Mouse (Mus musculus) frontal cortex, postnatal 14 days (tissue): ENCODE data around the gene Zfp3.

ENCODE experiments used
- DNase-seq, 2 experiments: peaks; one replicate each; pipeline ENCODE4 v3.0.0; 2022; ENCODE audit warnings: low spot score in 2 of 2

Gene Zfp3

DNA sequence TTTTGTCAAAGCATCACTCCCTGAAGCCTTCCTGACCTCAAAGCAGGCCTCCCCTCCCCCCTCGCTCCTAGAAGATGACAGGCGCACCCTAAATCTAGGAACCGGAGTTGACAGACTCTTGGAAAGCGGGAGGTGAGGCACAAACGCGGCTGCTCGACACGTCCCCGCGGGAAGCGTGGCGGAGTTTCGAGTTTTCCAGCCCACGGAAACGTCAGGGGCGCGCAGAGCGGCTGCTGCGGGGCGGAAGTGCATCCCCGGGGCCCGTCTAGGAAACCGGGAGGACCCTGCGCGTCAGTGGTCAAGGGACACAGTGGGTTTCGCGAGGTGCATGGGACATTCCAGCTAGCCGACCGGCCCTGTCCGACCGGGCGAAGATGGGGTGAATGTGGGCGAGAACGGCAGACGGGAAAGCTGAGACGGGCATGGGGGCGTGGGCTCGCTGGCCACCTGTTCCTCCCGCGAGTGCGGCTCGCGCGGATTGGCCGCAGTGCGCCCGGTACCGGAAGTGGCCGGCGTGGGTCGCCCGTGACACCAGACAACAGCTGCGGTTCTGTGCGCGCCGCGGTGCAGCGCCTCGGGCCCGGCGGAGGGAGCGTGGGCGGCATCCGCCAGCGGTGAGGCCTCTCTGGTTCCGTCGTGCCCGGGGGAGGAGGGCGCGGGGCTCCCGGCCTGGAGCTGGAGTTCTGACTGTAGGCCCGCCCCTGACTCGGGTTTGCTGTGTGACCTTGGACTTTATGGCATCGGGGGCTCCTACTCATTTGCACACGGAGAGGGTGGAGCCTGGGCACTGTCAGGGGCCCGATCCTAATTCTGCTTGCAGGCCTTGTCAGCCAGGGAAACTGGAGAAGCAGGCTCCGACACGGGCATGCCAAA, at the start of gene Zfp3:
Zfp3 (plus strand) TSS at position 274 of the 873 bp plus-strand sequence.
- peak; percentile 75 for DNase-seq

DNA sequence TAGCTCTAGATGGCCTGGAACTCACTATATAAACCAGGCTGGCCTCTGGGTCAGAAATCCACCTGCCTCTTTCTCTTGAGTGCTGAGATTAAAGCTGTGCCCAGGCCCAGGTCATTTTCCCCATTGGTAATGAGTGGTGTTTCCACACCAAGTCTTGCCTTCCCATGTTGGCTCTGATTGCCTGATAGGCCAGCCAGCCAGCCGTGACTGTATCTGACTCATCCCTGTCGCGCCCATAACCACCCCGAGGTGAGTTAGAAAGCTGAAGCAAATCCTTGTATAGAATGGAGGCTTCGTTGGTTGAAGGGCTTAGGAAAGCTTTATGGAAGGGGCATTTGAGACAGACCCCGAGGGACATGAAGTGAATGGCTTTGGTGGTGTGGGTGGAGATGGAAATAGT, 48.2 kb upstream of the Zfp3 start:
- DNase-seq = no peak

DNA sequence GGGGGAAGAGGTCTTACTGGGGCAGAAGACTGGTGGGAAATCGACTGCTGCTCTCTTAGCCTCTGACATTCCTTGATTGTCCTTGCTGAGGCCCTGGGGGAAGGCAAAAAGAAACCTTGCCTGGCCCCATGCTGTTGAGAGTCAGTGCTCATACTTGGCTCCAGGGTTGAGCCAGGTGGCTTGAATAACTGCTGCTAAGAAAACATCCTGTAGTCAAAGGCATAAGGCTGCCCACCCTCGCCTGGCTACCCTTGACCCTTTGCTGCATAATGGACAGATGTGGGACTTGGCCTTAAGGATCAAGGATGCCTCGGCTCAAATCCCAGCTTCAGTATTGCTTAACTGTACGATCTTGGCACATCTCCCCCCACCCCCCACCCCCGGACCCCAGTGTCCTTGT, 45.5 kb upstream of the Zfp3 start:
- DNase-seq = no peak

DNA sequence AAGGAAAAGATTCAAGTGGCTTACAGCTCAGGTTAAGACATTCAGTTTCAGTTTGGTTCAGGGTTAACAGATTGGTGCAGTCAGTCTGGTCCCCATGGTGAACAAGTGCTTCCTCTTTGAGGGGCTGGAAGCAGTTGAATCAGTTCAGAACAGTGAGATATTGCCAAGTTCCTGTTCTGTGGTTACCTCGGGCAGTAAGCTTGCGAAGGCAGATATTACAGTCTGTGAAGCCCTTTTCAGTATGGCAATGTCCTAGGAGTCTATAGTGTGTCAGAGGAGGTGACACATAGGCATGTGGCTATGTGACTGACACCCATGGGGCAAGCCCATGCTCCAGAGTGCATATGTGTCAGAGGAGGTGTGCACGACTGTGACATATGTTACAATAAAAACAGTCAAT, 43.4 kb upstream of the Zfp3 start:
- no peak for DNase-seq

DNA sequence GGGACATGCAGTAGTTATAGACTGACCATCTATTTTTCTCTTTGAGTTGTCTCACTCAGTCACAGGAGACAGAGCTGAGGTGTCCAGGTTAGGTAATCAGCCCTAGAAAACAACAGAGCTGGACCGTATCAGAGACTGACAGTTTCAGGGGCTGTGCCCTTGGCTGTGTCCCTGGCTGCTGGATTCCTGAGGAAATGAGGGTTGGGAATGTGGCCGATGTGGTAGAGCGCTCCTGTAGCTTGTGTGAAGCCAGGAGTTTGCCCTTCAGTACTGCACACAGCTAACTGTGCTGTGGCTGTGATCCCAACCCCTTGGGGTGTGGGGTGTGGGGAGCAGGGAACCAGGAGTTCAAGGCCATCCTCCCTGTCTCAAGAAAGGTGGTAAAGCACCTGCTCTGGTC, 42.9 kb upstream of the Zfp3 start:
- no peak for DNase-seq

DNA sequence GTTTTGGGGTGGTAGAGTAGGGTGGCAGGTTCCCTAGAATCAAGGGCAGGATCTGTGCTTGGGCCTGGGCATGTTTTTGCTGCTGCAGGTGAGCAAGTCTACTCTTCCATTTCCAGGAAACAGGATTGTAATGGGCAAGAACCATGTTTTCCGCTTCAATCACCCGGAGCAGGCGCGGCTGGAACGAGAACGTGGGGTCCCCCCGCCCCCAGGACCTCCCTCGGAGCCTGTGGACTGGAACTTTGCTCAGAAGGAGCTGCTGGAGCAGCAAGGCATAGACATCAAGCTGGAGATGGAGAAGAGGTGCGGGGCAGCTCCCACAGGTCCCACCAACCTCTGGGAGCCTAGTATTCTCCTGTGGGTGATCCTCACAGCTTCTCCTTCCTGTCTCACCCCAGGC, 39.3 kb upstream of the Zfp3 start:
- DNase-seq = no peak

DNA sequence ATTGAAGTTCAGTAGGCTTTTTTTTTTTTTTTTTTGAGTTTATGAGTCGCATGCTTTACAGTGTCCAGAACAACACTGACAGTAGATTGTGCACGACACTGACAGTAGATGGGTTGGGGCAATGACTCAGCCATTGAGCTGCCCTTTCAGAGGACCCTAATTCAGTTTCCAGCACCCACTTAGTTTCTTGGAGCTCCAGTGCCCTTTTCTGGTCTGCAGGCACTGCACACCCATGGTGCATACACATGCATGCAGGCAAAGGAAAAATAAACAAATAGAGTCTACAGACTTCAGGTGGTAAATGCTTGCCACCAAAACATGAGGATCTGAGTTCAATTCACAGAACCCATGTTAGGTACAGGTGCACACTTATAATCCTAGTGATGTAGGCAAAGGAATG, 37.4 kb upstream of the Zfp3 start:
- no peak for DNase-seq

DNA sequence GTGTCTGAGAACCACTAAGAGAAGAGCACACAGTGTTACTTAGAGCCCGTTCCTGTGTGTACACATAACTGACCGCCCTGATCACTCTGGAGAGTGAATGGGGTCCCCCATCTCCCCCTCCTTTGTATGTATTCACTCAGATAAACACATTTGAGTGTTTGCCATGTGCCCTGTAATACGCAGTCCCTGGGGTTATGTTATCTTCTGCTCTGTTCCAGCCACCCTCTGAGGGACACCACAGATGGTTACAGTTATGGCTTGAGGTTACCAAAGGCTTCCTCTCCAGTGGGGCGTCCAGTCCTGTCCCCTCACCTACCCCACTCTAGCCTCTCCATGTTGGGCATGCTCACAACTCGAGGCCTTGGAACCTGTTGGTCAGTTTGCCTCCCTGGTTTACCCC, 36.6 kb upstream of the Zfp3 start:
- no peak for DNase-seq

DNA sequence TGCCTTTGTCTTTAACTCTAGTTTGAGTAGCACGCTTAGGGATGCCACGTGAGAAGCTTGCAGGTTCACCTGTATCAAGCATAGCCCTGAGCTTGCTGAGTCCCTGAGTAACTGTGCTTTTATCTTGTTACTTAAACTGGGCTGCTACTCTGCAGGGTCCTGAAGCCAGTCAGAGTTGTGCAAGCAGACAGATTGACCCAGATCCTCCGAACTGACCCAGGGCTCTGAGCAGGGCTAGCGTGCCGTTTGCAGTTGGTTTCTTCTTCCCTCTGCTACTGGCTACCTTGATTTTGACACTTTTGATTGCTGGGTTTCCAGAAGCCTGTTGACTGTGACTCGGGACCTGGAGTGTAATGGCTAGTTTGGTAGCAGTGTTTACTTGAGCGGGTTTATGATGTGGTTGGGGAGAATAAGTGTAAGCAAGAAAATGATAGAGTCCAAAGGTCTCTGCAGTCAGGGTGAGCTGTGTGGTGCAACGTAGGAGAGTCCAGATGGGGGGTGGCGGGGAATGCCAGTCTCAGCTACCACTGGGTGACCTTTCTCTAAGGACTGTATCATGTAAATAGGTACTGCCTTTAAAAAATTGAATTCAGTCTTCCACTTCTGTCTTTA, 33.5 kb upstream of the Zfp3 start:
- no peak for DNase-seq

DNA sequence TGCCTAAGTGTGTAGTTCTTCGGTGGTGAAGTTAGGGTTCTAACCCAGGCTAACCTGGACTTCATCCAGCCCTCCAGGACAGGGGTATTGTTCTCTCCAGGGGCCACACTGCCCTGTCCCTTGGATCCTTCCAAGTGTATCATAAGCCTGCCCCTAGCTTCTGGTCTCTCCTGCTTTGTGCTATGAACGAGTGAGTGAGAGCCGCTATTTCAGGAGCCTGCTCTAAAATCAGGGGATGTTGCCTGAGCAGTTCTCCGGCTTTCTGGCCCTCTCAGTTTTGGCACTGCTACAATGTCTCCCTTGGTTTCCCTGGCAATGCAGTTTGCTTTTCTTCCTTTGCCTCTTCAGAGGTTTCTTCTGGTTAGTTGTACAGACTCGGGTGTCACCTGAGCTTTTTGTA, 32.8 kb upstream of the Zfp3 start:
- peak; percentile 38 to 60 for DNase-seq

DNA sequence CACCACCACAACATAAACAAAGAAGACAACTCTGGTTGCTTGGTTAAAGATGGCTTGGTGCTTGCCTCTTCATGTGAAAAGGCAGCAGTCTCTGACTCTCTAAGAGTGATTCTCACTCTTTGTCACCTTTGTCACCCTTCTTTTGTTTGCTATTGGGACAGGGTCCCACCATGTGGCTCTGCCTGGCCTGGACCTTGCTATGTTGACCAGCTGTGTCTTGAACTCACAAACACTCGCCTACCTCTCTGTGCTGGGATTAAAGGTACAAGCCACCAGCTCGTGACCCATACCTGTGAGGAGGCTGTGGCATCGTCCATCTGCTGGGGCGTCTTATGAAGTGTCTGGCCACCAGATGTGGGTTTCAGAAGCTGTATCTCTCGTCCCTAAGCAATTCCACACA, 30.8 kb upstream of the Zfp3 start:
- no peak for DNase-seq

DNA sequence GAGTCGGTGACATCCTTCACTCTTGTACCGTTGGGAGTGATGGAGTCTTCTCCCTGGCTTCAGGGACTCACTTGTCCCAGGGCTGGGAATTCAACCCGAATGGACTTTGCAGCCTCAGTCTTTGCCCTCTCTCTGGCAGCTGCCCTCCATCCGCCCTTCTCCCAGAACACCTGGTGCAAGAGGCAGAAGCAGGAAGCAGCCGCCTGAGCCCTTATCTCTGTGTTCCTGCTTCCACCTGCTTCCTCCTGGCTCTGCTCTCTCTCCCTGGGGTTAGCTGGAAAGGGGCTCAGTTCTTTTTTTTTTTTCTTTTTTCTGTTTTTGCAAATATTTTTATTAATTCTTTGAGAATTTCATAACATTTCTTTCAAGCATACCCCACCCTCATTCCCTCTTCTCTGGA, 26.3 kb upstream of the Zfp3 start:
- DNase-seq = no peak

DNA sequence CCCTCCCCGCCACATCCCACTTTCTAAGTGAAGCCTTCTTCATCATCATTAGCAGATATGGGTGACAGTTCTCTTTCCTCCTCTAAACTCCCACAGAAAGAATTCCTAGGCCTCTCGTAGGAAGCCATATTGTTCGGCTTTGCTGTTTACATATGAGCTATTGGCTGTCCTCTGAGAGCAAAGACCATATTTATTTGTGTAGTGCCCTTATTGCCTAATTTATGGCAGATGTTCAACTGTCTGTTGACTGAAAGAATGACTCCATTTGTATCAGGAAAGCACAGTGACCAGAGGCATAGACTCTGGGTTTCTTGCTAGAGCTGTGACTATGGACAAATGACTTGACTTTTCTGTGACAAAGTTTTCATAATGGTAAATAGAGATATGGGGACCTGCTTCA, 22.4 kb upstream of the Zfp3 start:
- no peak for DNase-seq

DNA sequence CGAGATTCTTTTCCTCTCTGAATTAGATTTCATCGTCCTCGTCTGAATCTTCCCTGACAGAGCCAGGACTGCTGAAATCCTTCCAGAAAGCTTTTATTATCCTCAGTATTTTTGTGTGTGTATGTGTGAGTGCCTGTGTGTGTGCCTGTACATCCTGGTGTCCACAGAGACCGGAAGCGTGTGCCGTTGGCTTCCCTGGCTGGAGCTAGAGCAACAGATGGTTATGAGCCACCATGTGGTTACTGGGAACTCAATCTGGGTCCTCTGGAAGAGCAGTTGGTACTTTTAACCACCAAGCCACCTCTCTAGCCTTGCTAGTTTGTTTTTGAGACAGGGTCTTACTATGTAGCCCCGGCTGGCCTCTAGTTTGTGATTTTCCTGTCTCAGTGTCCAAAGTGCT, 21.9 kb upstream of the Zfp3 start:
- no peak for DNase-seq

DNA sequence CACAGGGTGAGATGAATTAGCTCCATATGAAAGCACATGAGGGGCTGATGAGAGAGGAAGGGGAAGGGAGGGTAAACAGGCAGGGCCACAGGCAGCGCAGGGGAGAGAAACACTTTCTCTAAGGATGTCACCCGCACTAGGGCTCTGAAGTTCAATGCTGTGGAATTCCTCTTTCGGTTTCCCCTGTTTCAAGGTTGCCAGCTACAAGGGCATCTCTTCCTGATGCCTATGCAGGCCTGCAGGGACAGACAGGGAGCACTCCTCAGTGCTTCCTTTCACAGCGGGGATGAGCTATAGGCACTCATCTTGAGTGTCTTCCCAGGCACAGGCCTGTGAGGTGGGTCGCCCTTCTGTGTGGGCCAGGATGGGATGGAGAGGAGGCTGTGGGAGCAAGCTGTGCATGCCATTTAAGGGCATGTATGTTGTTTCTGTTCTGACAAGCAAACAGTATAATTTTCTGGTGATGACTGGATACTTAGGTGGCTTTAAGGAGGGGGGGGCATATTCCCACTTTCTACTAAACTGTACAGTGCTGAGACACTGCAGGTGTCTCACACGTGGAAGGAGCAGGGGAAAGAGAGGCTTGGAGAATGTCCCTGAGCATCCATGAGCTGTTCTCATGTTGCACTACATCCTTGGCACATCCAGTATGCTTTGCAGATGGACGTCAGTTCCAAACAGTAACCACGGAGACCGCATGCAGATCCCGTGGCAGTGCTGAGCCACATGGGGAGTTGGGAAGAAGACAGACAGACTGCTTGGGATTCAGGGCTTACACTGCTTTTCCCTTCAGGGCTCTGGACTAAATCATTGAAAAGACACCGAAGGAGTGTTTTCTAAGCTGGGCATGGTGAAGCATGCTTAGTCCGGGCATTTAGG, 21.2 kb upstream of the Zfp3 start:
- DNase-seq = no peak

DNA sequence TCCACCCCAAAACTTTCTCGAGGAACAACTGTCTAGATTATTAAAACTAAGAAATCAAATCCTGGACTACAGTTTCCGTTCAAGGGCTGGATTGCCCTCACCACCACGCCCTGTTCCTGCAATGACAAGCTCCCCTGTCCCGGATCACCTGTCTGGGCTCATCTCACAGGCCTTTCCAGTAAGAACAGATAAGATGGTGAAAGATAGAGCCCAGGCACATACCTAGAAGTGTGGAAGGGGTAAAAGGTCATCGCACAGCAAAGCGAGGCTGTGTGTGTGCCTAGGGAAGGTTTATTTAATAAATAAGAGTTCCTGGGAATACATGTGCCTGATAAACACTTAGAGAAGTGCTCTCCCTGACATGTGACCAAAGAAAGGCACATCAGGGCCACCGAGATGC, 18.4 kb upstream of the Zfp3 start:
- no peak for DNase-seq

DNA sequence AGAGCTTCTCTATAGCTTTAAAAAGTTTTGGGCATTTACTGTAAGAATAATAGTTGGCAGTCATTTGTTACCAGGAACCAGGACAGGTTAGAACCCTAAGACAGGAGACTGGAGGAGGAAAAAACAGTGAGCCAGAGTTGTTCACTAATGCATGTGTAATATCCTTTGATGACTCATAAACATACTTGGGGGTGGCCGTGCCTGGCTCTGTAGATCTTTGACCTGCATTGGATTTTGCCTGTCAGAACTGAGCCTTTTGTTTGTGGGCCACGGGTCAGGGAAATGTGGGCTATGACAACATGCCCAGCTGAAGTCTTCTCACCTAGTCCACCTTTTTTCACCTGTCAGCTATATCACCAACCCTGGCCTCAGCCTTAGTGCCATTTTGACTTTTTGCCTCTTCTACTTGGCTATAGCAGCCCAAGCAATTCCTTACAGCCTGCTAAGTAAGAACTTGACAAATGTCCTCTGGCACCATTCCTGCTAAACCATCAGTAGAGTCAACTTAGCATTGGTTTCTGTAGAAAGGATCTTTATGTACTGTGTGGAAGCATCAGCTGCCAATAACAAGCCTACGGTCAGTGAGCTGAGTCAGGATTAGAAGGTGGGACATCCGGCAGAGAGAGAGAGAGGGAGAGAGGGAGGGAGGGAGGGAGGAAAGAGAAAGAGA, 16.0 kb upstream of the Zfp3 start:
- DNase-seq = no peak

DNA sequence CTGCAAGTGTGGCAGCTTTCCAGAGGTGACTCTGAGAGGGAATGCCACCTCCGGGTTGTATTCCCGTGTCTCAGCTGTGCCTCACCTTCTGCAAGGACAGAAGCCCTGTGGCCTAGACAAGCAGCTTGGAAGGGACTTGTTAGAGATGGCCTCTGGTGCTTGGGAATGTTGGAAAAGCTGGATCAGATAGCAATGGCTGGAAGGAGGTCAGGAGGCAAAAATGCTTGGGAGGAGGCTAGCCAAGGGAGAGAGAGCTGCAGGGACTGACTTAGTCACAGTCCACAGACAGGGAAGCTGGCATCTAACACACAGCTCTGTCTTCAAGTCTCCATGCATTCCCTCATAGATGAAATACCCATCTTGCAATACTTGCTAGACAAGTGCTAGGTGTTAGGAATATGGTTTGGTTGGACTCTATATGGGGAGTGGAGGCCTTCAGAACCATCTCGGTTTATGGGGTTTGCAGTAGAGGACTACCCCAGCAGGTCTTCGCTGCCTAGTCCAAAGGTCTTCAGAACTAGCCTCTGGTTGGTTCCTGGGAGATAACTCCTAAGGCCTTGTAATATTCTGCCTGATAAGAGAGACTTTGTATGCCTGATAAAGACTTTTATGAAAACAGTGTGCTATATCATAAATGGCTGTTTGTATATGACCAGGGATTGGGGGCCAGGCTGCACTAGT, 11.5 kb upstream of the Zfp3 start:
- DNase-seq = no peak

DNA sequence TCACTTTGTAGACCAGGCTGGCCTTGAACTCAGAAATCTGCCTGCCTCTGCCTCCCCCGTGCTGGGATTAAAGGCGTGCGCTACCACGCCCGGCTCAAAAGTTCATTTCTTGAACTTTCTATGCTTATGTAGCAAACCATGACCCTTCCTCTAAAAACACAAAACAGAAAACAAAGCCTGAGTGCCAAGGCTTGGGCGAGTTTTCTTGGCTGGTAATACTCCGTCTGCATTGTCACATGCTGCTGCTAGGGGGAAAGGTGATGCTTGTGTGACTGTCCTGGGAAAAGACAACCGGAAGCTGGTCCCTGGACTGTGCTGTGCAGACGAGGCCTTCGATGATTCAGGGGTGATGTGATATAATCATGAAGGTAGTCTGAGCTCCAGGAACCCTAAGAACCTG, 10.9 kb upstream of the Zfp3 start:
- no peak for DNase-seq

DNA sequence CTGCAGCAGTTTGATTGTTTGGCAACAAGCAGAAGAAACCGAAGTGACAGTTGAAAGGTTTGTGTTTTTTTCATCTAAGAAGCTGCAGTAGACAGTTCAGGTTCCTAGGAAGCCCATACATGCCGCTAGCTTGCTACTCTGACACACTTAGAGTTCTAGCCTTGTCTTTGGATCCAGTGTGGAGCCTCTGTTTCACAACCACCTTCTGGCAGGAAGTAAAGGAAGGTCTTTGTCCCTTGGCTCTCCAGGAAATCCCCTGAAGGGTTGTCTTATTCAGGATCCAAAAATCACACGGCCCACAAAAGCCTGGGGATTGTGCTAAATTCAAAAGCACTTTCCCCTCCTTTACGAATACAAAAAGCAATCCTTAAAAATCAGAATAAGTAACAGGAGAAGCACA, 9.5 kb upstream of the Zfp3 start:
- DNase-seq = no peak

DNA sequence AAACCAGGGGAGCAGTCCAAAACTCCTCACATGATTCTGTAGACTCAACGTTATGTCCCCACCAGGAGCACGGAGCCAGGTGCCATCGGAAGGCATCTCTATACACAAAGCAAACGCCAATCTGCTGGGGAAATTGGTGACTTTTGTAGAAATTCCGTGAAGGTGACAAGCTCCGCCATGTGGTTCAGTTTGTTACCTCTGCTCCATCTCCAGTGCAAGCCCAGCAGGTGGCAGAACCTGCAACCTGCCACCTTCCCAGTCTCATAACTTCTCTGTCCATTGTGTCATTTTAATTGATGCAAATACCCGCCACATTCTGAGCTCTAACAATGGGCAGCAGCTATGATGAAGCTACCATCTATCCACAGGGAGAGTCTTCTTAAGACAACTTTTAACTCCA, 9.1 kb upstream of the Zfp3 start:
- DNase-seq = no peak

DNA sequence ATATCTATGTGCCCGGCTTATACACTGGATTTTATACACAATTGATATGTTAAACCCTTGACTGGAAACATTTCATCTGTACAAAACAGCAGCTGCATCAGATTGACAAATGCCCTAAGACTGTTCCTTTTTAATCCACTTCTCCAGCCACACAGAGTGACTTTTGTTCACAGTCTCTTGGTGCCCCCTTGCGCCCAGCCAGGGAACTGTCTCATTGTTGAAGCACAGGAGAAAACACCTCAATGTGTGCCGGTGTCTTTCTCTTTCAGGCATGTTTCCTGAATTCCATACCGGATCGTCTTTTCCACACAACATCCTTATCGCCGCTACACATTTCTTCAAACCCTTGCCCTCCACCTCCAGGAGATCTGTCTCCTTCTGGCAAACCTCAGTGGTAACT, 8.4 kb upstream of the Zfp3 start:
- peak; percentile 46 to 81 for DNase-seq
